32 mouse cellular contexts compared by ENCODE assay signal in genomic region chr4:155079666-155080065, GRCm38 (mm10). TPM values are rescaled to one million over a fixed set of nuclear protein-coding genes. Genes with fewer than 3 reads are reported as not detected.
A peak's percentile ranks its signal among the peaks of the same experiment; 100 is the strongest.
DNase-seq lines count a peak whose midpoint lies in the region; ATAC-seq and TF ChIP-seq lines count a peak whose summit lies in the region.
"Had no signal": no experiment of that assay in that cellular context is flagged by ENCODE, and none has a peak within 500 bp of the region (broad histone marks: within the 10 kb centered on the region; RNA-seq: fewer than 3 reads in every experiment).

No protein-coding gene starts in this region.

- H3K27ac ChIP-seq in kidney, adult 2 months (ENCODE audit: insufficient read depth, low read depth, low read length) = no peak overlapping the region
- peak overlapping the region; percentile 55; the same call in 1 of the 2 replicates for H3K27ac ChIP-seq in kidney, embryonic 16.5 days (ENCODE audit: low read length)
- H3K27ac ChIP-seq in stomach, embryonic 16.5 days (ENCODE audit: low read length) = peak overlapping the region; percentile 66
- H3K27ac ChIP-seq in forebrain, postnatal 0 days (ENCODE audit: low read depth, low read length) = no peak overlapping the region
- H3K27ac ChIP-seq: embryonic facial prominence, embryonic 13.5 days; heart, embryonic 10.5 days; heart, embryonic 15.5 days; kidney, postnatal 0 days; layer of hippocampus, adult 2 months; left cerebral cortex, adult 2 months; limb, embryonic 13.5 days; liver, embryonic 13.5 days; neural tube, embryonic 12.5 days had no signal

- H3K27me3 ChIP-seq in kidney, adult 2 months (replicated peaks; ENCODE audit: control insufficient read depth, insufficient read depth, low read length) = no peaks in the 10 kb centered on the region
- H3K27me3 ChIP-seq in kidney, embryonic 16.5 days (ENCODE audit: insufficient read depth, low read length) = no peaks in the 10 kb centered on the region
- no peaks in the 10 kb centered on the region for H3K27me3 ChIP-seq in stomach, embryonic 16.5 days (ENCODE audit: control insufficient read depth, insufficient read depth, low read length)
- H3K27me3 ChIP-seq in forebrain, postnatal 0 days (ENCODE audit: insufficient read depth, low read length) = no peaks in the 10 kb centered on the region
- H3K27me3 ChIP-seq: embryonic facial prominence, embryonic 13.5 days; heart, embryonic 15.5 days; limb, embryonic 13.5 days; liver, embryonic 13.5 days; neural tube, embryonic 12.5 days had no signal

- peak; percentile 45 for DNase-seq in kidney, adult 2 months
- DNase-seq in kidney, adult 11 months = no peak
- DNase-seq in urinary bladder, postnatal 14 days (ENCODE audit: low spot score) = peak; percentile 89
- DNase-seq in urinary bladder, adult 2 months (ENCODE audit: low spot score) = no peak
- DNase-seq in forebrain, postnatal 0 days = no peak
- no peak for DNase-seq in spleen, adult 18-20 months
- DNase-seq: adrenal gland, postnatal 14 days; cerebellum, adult 11 months; cerebellum, adult 9-10 months; embryo, embryonic 11 days; gastrocnemius, postnatal 14 days; heart, adult 11 months; liver, embryonic 13.5 days; lung, adult 2 months; lung, postnatal 14 days; right cerebral cortex, adult 18-20 months; thymus, postnatal 14 days had no signal

- H3K4me1 ChIP-seq in kidney, adult 2 months (ENCODE audit: control insufficient read depth, insufficient read depth, low read length) = peaks cover 16% of the 10 kb centered on the region; the same call in 1 of the 2 replicates
- H3K4me1 ChIP-seq in kidney, embryonic 16.5 days (ENCODE audit: insufficient read depth, low read length) = peaks cover 12% of the 10 kb centered on the region
- peaks cover 17% of the 10 kb centered on the region for H3K4me1 ChIP-seq in stomach, embryonic 16.5 days (ENCODE audit: control insufficient read depth, insufficient read depth, low read length)
- H3K4me1 ChIP-seq in forebrain, postnatal 0 days (ENCODE audit: insufficient read depth) = 0 out of 2 replicates have a peak, but pooled peaks cover 2% of the 10 kb centered on the region

- TF ChIP-seq POLR2A in kidney, adult 2 months (IDR thresholded peaks at IDR 0.05; ENCODE audit: low read depth, low read length) = no peak

- no peaks in the 10 kb centered on the region for H3K9me3 ChIP-seq in kidney, embryonic 16.5 days (ENCODE audit: low read length)
- H3K9me3 ChIP-seq in stomach, embryonic 16.5 days (replicated peaks; ENCODE audit: control insufficient read depth, low read length) = no peaks in the 10 kb centered on the region
- no peaks in the 10 kb centered on the region for H3K9me3 ChIP-seq in forebrain, postnatal 0 days (ENCODE audit: low read length)
- H3K9me3 ChIP-seq: embryonic facial prominence, embryonic 13.5 days; heart, embryonic 10.5 days; heart, embryonic 15.5 days; limb, embryonic 13.5 days; liver, embryonic 13.5 days; neural tube, embryonic 12.5 days had no signal

- no peak overlapping the region for H3K4me3 ChIP-seq in kidney, adult 2 months (ENCODE audit: insufficient read depth, low read depth, low read length)
- no peak overlapping the region for H3K4me3 ChIP-seq in kidney, embryonic 16.5 days (ENCODE audit: low read length)
- no peak overlapping the region for H3K4me3 ChIP-seq in stomach, embryonic 16.5 days (replicated peaks; ENCODE audit: low read length)
- H3K4me3 ChIP-seq in forebrain, postnatal 0 days (ENCODE audit: low read depth, low read length) = no peak overlapping the region
- H3K4me3 ChIP-seq: embryonic facial prominence, embryonic 13.5 days; erythroblast, embryonic 14.5 days; heart, embryonic 10.5 days; heart, embryonic 15.5 days; layer of hippocampus, adult 2 months; left cerebral cortex, adult 2 months; limb, embryonic 13.5 days; liver, embryonic 13.5 days; neural tube, embryonic 12.5 days had no signal

- no peak overlapping the region for H3K9ac ChIP-seq in kidney, embryonic 16.5 days (replicated peaks; ENCODE audit: low read length)
- no peak overlapping the region for H3K9ac ChIP-seq in stomach, embryonic 16.5 days (ENCODE audit: low read length)
- no peak overlapping the region for H3K9ac ChIP-seq in forebrain, postnatal 0 days
- H3K9ac ChIP-seq: embryonic facial prominence, embryonic 13.5 days; heart, embryonic 15.5 days; limb, embryonic 13.5 days; liver, embryonic 13.5 days; neural tube, embryonic 12.5 days had no signal

- TF ChIP-seq CTCF in kidney, adult 2 months (conservative IDR thresholded peaks at IDR 0.05; ENCODE audit: insufficient read depth, insufficient read length, low read depth, low read length) = no peak
- no peak for TF ChIP-seq CTCF in forebrain, postnatal 0 days (IDR thresholded peaks at IDR 0.05; ENCODE audit: low read depth)

- no peak overlapping the region for H3K4me2 ChIP-seq in kidney, embryonic 16.5 days (replicated peaks; ENCODE audit: low read depth, low read length)
- H3K4me2 ChIP-seq in stomach, embryonic 16.5 days (ENCODE audit: low read depth, low read length) = no peak overlapping the region
- no peak overlapping the region for H3K4me2 ChIP-seq in forebrain, postnatal 0 days (ENCODE audit: low read depth)
- H3K4me2 ChIP-seq: embryonic facial prominence, embryonic 13.5 days; heart, embryonic 15.5 days; limb, embryonic 13.5 days; liver, embryonic 13.5 days; midbrain, embryonic 11.5 days; neural tube, embryonic 12.5 days had no signal

- peaks cover 4% of the 10 kb centered on the region for H3K36me3 ChIP-seq in kidney, adult 2 months (ENCODE audit: control insufficient read depth, insufficient read depth, low read length)
- H3K36me3 ChIP-seq in kidney, embryonic 16.5 days (ENCODE audit: insufficient read depth, low read length) = peaks cover 62% of the 10 kb centered on the region
- H3K36me3 ChIP-seq in stomach, embryonic 16.5 days (ENCODE audit: control insufficient read depth, insufficient read depth, low read length) = peaks cover 40% of the 10 kb centered on the region
- H3K36me3 ChIP-seq in forebrain, postnatal 0 days (ENCODE audit: insufficient read depth) = peaks cover 61% of the 10 kb centered on the region

- 62% methylated on average over 6 of the region's 6 CpGs for WGBS in kidney, adult 2 months
- 77% methylated on average over 6 of the region's 6 CpGs for WGBS in kidney, embryonic 16.5 days
- WGBS in stomach, embryonic 16.5 days = 74% methylated on average over 6 of the region's 6 CpGs
- WGBS in forebrain, postnatal 0 days = 89% methylated on average over 6 of the region's 6 CpGs

- ATAC-seq in kidney, embryonic 16.5 days (ENCODE audit: low FRiP score, low TSS enrichment) = no peak
- no peak for ATAC-seq in stomach, embryonic 16.5 days (ENCODE audit: insufficient read depth, low FRiP score)
- no peak for ATAC-seq in forebrain, postnatal 0 days
- ATAC-seq: hindbrain, embryonic 16.5 days; midbrain, embryonic 16.5 days had no signal

RNA-seq across cellular contexts. Expression of gene Rer1, which starts 6.5 kb away (rescaled TPM):
- 133 TPM in 2 replicates for polyA plus RNA-seq in kidney, adult 2 months (2012; rRNA removed)
- 130 and 159 TPM in 2 replicates for polyA plus RNA-seq in urinary bladder, adult 2 months (2012; rRNA removed)
- 158 and 162 TPM in 2 replicates for polyA plus RNA-seq in kidney, embryonic 16.5 days (2015; fragmentation: Nextera tagmentation; extraction: Ambion mirVana)
- polyA plus RNA-seq in stomach, embryonic 16.5 days (2015; fragmentation: Nextera tagmentation; extraction: Ambion mirVana) = 171 and 183 TPM in 2 replicates
- total RNA-seq in forebrain, postnatal 0 days (2014; rRNA removed) = 92.4 and 116 TPM in 2 replicates
- 136 and 140 TPM in 2 replicates for polyA plus RNA-seq in forebrain, postnatal 0 days (2015; fragmentation: Nextera tagmentation; extraction: Ambion mirVana)

RNA-seq across cellular contexts. Expression of gene Morn1, which starts 6.7 kb away (rescaled TPM):
- polyA plus RNA-seq in kidney, adult 2 months (2012; rRNA removed) = 10.4 and 12.4 TPM in 2 replicates
- polyA plus RNA-seq in urinary bladder, adult 2 months (2012; rRNA removed) = 6.7 and 7.0 TPM in 2 replicates
- polyA plus RNA-seq in kidney, embryonic 16.5 days (2015; fragmentation: Nextera tagmentation; extraction: Ambion mirVana) = 5.9 and 7.0 TPM in 2 replicates
- polyA plus RNA-seq in stomach, embryonic 16.5 days (2015; fragmentation: Nextera tagmentation; extraction: Ambion mirVana) = 4.8 and 6.1 TPM in 2 replicates
- 6.0 and 7.4 TPM in 2 replicates for total RNA-seq in forebrain, postnatal 0 days (2014; rRNA removed)
- 8.2 and 9.7 TPM in 2 replicates for polyA plus RNA-seq in forebrain, postnatal 0 days (2015; fragmentation: Nextera tagmentation; extraction: Ambion mirVana)

RNA-seq across cellular contexts. Expression of gene Pex10, which starts 12.8 kb away (rescaled TPM):
- polyA plus RNA-seq in kidney, adult 2 months (2012; rRNA removed) = 23.9 and 25.6 TPM in 2 replicates
- 11.8 and 13.4 TPM in 2 replicates for polyA plus RNA-seq in urinary bladder, adult 2 months (2012; rRNA removed)
- polyA plus RNA-seq in kidney, embryonic 16.5 days (2015; fragmentation: Nextera tagmentation; extraction: Ambion mirVana) = 26.3 and 27.3 TPM in 2 replicates
- polyA plus RNA-seq in stomach, embryonic 16.5 days (2015; fragmentation: Nextera tagmentation; extraction: Ambion mirVana) = 19.9 and 20.1 TPM in 2 replicates
- 16.9 and 18.5 TPM in 2 replicates for total RNA-seq in forebrain, postnatal 0 days (2014; rRNA removed)
- polyA plus RNA-seq in forebrain, postnatal 0 days (2015; fragmentation: Nextera tagmentation; extraction: Ambion mirVana) = 14.0 and 14.1 TPM in 2 replicates

RNA-seq across cellular contexts. Expression of gene Plch2, which starts 23.1 kb away (rescaled TPM):
- 0.52 and 2.3 TPM in 2 replicates for polyA plus RNA-seq in kidney, adult 2 months (2012; rRNA removed)
- polyA plus RNA-seq in urinary bladder, adult 2 months (2012; rRNA removed) = 83.1 and 93.6 TPM in 2 replicates
- polyA plus RNA-seq in kidney, embryonic 16.5 days (2015; fragmentation: Nextera tagmentation; extraction: Ambion mirVana) = 3.6 and 3.8 TPM in 2 replicates
- polyA plus RNA-seq in stomach, embryonic 16.5 days (2015; fragmentation: Nextera tagmentation; extraction: Ambion mirVana) = 27.4 and 30.4 TPM in 2 replicates
- 32.1 and 42.1 TPM in 2 replicates for total RNA-seq in forebrain, postnatal 0 days (2014; rRNA removed)
- 11.7 and 17.4 TPM in 2 replicates for polyA plus RNA-seq in forebrain, postnatal 0 days (2015; fragmentation: Nextera tagmentation; extraction: Ambion mirVana)
- total RNA-seq: megakaryocyte, adult 5-6 weeks had no signal
- polyA plus RNA-seq: erythroblast, embryonic 14.5 days had no signal

Comparison
In these comparisons a context has a peak if more than half of its experiments do, and no peak if none do; other contexts are left out.
1. DNase-seq: peak in kidney, adult 2 months (single experiment) and urinary bladder, postnatal 14 days (single experiment); none in kidney, adult 11 months (single experiment), urinary bladder, adult 2 months (single experiment), forebrain, postnatal 0 days (single experiment) and spleen, adult 18-20 months (0 of 2).
2. H3K27ac ChIP-seq: peak in kidney, embryonic 16.5 days (single experiment) and stomach, embryonic 16.5 days (single experiment); none in kidney, adult 2 months (single experiment) and forebrain, postnatal 0 days (single experiment).